Mouse (Mus musculus) liver, embryonic 14.5 days (tissue): ENCODE measurements at regions not wholly inside any gene's neighbourhood (a gene's known extent, or its start where the extent isn't known, plus 50 kb on each side); places are given as distances from the start of the nearest gene placed in this dataset.

Experiments
- ATAC-seq: fragments of 200-750 bp; cut with Nextera tagmentation; 2 replicates; pipeline ENCODE4 v1.8.0; 2017; ENCODE audit warnings: moderate number of reproducible peaks, mild to moderate bottlenecking, moderate library complexity; ENCODE audit not compliant: insufficient read depth
- DNase-seq, 3 experiments: peaks; one replicate each; pipeline ENCODE4 v3.0.0-alpha.2; 2012 to 2013; ENCODE audit warnings: low read depth in 3 of 3, low spot score in 3 of 3
- H3K27ac ChIP-seq: fragments of 300-500 bp; sonication (generic); 2 replicates; pipeline ENCODE4 v1.5.1; 2014; ENCODE audit warnings: moderate library complexity, mild to moderate bottlenecking, control low read depth, inconsistent platforms
- H3K27me3 ChIP-seq: fragments of 300-500 bp; sonication (generic); 2 replicates; pipeline ENCODE4 v1.6.1; 2014; ENCODE audit warnings: mild to moderate bottlenecking, low read length, moderate library complexity; ENCODE audit not compliant: control insufficient read depth, insufficient read depth
- H3K36me3 ChIP-seq: fragments of 300-500 bp; sonication (generic); replicated peaks from 2 replicates; pipeline ENCODE4 v1.6.1; 2014; ENCODE audit warnings: low read depth; ENCODE audit not compliant: control insufficient read depth, insufficient read depth
- H3K4me1 ChIP-seq, 2 experiments: fragments of 200-500 bp in 1 of 2; fragments of 300-500 bp in 1 of 2; sonication (generic) in 1 of 2; replicated peaks; 2 replicates each; pipeline ENCODE4 v1.6.1; 2012 to 2014; ENCODE audit warnings: antibody characterized with exemption in 1 of 2, inconsistent platforms in 1 of 2, low read length in 1 of 2; ENCODE audit not compliant: control insufficient read depth in 2 of 2, insufficient read depth in 2 of 2
- H3K4me2 ChIP-seq: fragments of 300-500 bp; sonication (generic); 2 replicates; pipeline ENCODE4 v1.6.1; 2014; ENCODE audit warnings: low read depth, mild to moderate bottlenecking, control low read depth, moderate library complexity
- H3K4me3 ChIP-seq, 2 experiments: fragments of 200-500 bp in 1 of 2; fragments of 300-500 bp in 1 of 2; sonication (generic) in 1 of 2; 2 replicates each; pipeline ENCODE4 v1.5.1; 2012 to 2014; ENCODE audit warnings: low read depth in 2 of 2, low read length in 2 of 2, mild to moderate bottlenecking in 2 of 2, control low read depth in 1 of 2, inconsistent platforms in 1 of 2, moderate library complexity in 1 of 2; ENCODE audit not compliant: insufficient read depth in 1 of 2
- H3K9ac ChIP-seq: fragments of 300-500 bp; sonication (generic); replicated peaks from 2 replicates; pipeline ENCODE4 v1.6.1; 2014; ENCODE audit warnings: mild to moderate bottlenecking, control low read depth, moderate library complexity
- H3K9me3 ChIP-seq: fragments of 300-500 bp; sonication (generic); 2 replicates; pipeline ENCODE4 v1.6.1; 2016; ENCODE audit warnings: low read length, mixed read lengths; ENCODE audit not compliant: control insufficient read depth
- CTCF ChIP-seq: IDR thresholded peaks from 2 replicates; pipeline ENCODE4 v1.5.1; 2016; ENCODE audit warnings: antibody characterized with exemption, low read depth, control low read depth
- EP300 ChIP-seq: IDR thresholded peaks from 2 replicates; pipeline ENCODE4 v1.6.1; 2016; ENCODE audit warnings: antibody characterized with exemption, low read depth
- WGBS: fragments of 180-500 bp; shearing (Covaris S2); extraction: QIAGEN DNeasy Blood & Tissue Kit; methylation state at CpG from one replicate; pipeline ENCODE4 v1.1.7; 2014; ENCODE audit not compliant: insufficient replicate concordance; 5-methylcytosine and 5-hydroxymethylcytosine counted together

- Histone ChIP-seq H3K27me3 (no peaks in the 10 kb centered on the region), H3K4me3 (no peak overlapping the region), H3K9ac (no peak overlapping the region), H3K4me2 (no peak overlapping the region), H3K4me1 (no peaks in the 10 kb centered on the region), H3K9me3 (no peaks in the 10 kb centered on the region), H3K27ac (no peak overlapping the region), H3K36me3 (no peaks in the 10 kb centered on the region)
- ATAC-seq (no peak), DNase-seq (no peak)
- 56% methylated on average over 3 of the region's 3 CpGs for WGBS
- TF ChIP-seq CTCF: no peak
- no peak for TF ChIP-seq EP300
Measured at GRCm38 (mm10) chr2:114805436-114806047, 150.8 kb upstream of the Dph6 start.

DNA sequence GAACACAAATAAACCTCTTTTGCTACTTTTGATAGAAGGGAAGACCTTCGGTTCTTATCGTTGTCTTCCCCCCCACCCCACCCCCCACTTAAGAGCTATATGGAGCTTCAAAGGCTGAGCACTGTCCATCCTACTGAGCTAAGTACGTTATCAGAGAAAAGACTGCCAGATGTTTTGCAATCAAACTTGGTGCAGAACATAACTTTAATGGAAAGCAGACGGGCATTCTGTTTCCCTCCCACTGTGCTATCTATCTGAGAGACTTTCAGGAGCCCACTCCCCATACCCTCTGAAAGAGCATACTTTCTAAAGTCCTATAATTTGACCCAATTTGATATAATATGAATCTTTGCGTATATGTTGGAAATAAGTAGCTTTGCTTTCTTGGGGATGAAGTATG is 153.3 kb upstream of the Dph6 start:
- Histone ChIP-seq H3K36me3 (no peaks in the 10 kb centered on the region), H3K4me2 (no peak overlapping the region), H3K9me3 (no peaks in the 10 kb centered on the region), H3K4me3 (no peak overlapping the region), H3K4me1 (no peaks in the 10 kb centered on the region), H3K27ac (no peak overlapping the region), H3K9ac (no peak overlapping the region), H3K27me3 (no peaks in the 10 kb centered on the region)
- DNase-seq (no peak), ATAC-seq (no peak)
- 52% methylated on average over 5 of the region's 5 CpGs for WGBS
- TF ChIP-seq CTCF (no peak), EP300 (no peak)

- TF ChIP-seq CTCF: no peak
- no peak for TF ChIP-seq EP300
- Histone ChIP-seq H3K27me3 (no peaks in the 10 kb centered on the region), H3K4me2 (no peak overlapping the region), H3K36me3 (no peaks in the 10 kb centered on the region), H3K27ac (no peak overlapping the region), H3K9ac (no peak overlapping the region), H3K4me3 (no peak overlapping the region), H3K4me1 (no peaks in the 10 kb centered on the region), H3K9me3 (no peaks in the 10 kb centered on the region)
- ATAC-seq (no peak), DNase-seq (no peak)
- 49% methylated on average over 11 of the region's 11 CpGs for WGBS
Measured at GRCm38 (mm10) chr2:114812141-114812902, 157.6 kb upstream of the Dph6 start.

DNA sequence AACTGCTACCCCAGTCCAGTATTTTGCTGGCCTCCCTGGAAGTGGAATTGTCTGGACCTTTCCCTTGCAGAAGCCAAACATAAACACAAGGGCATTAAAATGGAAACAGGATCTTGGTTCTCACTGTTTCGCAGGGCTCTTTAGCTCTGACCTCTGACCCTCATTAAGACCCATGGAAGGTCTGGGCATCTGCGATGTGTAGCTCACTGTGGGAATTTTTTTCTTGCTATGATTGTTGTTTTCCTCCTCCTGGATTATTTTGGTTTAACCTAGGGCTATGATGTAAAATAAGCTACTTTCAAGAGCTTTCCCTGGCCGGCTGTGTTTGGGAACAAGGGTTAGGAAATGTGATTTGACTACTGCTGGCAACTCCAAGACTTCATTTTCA is 158.1 kb upstream of the Dph6 start:
- Histone ChIP-seq H3K4me3 (no peak overlapping the region), H3K36me3 (no peaks in the 10 kb centered on the region), H3K27me3 (no peaks in the 10 kb centered on the region), H3K9me3 (no peaks in the 10 kb centered on the region), H3K9ac (no peak overlapping the region), H3K27ac (no peak overlapping the region), H3K4me1 (no peaks in the 10 kb centered on the region), H3K4me2 (no peak overlapping the region)
- 31% methylated on average over 3 of the region's 3 CpGs for WGBS
- no peak for TF ChIP-seq CTCF
- TF ChIP-seq EP300: no peak
- DNase-seq (no peak), ATAC-seq (no peak)

- H3K4me1 ChIP-seq: no peaks in the 10 kb centered on the region
- DNase-seq (no peak), ATAC-seq (no peak)
- TF ChIP-seq EP300 (no peak), CTCF (no peak)
- WGBS: 46% methylated on average over 3 of the region's 3 CpGs
- no peak overlapping the region for H3K4me2 ChIP-seq
- no peak overlapping the region for H3K9ac ChIP-seq
- H3K27me3 ChIP-seq: no peaks in the 10 kb centered on the region
- no peaks in the 10 kb centered on the region for H3K36me3 ChIP-seq
- H3K4me3 ChIP-seq: no peak overlapping the region
- H3K9me3 ChIP-seq: no peaks in the 10 kb centered on the region
- no peak overlapping the region for H3K27ac ChIP-seq
Measured at GRCm38 (mm10) chr2:114822657-114823056, 167.9 kb upstream of the Dph6 start.
